Mouse (Mus musculus) embryonic fibroblast, embryonic 13.5 days (primary cell): ENCODE results near the gene Sept4. TPM values are rescaled to one million over a fixed set of nuclear protein-coding genes. Genes with fewer than 3 reads are reported as not detected.
A peak's percentile ranks its signal among the peaks of the same experiment; 100 is the strongest.

ENCODE experiments used
- H3K27ac ChIP-seq: 2 replicates; pipeline ENCODE4 v1.5.1; 2012; ENCODE audit warnings: low read length, control low read depth, inconsistent platforms; ENCODE audit not compliant: insufficient read depth
- H3K4me1 ChIP-seq: 2 replicates; pipeline ENCODE4 v1.6.1; 2011; ENCODE audit warnings: low read length; ENCODE audit not compliant: control insufficient read depth, insufficient read depth
- H3K4me3 ChIP-seq: 2 replicates; pipeline ENCODE4 v1.5.1; 2011; ENCODE audit warnings: mild to moderate bottlenecking, control low read depth, low read length; ENCODE audit not compliant: insufficient read depth
- CTCF ChIP-seq: IDR thresholded peaks from 2 replicates; pipeline ENCODE4 v1.5.1; 2011; ENCODE audit warnings: mild to moderate bottlenecking, control low read depth, low read length, moderate library complexity, borderline replicate concordance; ENCODE audit not compliant: insufficient read depth
- POLR2A ChIP-seq: IDR thresholded peaks from 2 replicates; pipeline ENCODE4 v1.6.1; 2011; ENCODE audit warnings: low read depth, mild to moderate bottlenecking, control low read depth, low read length, moderate library complexity
- polyA plus RNA-seq: library from polyadenylated mRNA; stranded (reverse); fragments of >200 nt; gene quantifications from 2 replicates; pipeline ENCODE4 v1.2.4, GENCODE M21; 2011; ENCODE audit warnings: low read depth; ENCODE audit not compliant: missing spikeins, insufficient read length

Gene Sept4
- polyA plus RNA-seq, result 2.9 and 3.6 TPM in 2 replicates

- Histone ChIP-seq H3K27ac (no peak within 1 kb of the TSS), H3K4me3 (no peak within 1 kb of the TSS), H3K4me1 (no peaks in the 10 kb centered on the region)
- TF ChIP-seq POLR2A (no peak), CTCF (no peak)
Observed at GRCm38 (mm10) chr11:87568255-87568953, at the start of gene Sept4. Gene Sept4, plus strand, starts transcription at chr11:87568903.

- no peak overlapping the region for H3K27ac ChIP-seq
- no peaks in the 10 kb centered on the region for H3K4me1 ChIP-seq
- H3K4me3 ChIP-seq, result no peak overlapping the region
- TF ChIP-seq POLR2A, result no peak
- TF ChIP-seq CTCF, result peak; percentile 64; the same call in 1 of the 2 replicates
Observed at GRCm38 (mm10) chr11:87519260-87519659, 49.4 kb upstream of the Sept4 start.

- Histone ChIP-seq H3K27ac (no peak overlapping the region), H3K4me1 (no peaks in the 10 kb centered on the region), H3K4me3 (no peak overlapping the region)
- TF ChIP-seq CTCF (no peak), POLR2A (no peak)
Observed at GRCm38 (mm10) chr11:87523466-87523865, 45.2 kb upstream of the Sept4 start.

GRCm38 (mm10) chr11:87523967-87524366 is 44.7 kb upstream of the Sept4 start:
- TF ChIP-seq CTCF (no peak), POLR2A (no peak)
- H3K27ac ChIP-seq, result no peak overlapping the region
- no peaks in the 10 kb centered on the region for H3K4me1 ChIP-seq

GRCm38 (mm10) chr11:87524780-87525179 is 43.9 kb upstream of the Sept4 start:
- no peak for TF ChIP-seq CTCF
- TF ChIP-seq POLR2A, result no peak

More at GRCm38 (mm10) chr11:87523967-87524366, 44.7 kb upstream of the Sept4 start:
- no peak overlapping the region for H3K4me3 ChIP-seq

GRCm38 (mm10) chr11:87527364-87527763 is 41.3 kb upstream of the Sept4 start:
- Histone ChIP-seq H3K4me3 (no peak overlapping the region), H3K27ac (no peak overlapping the region), H3K4me1 (no peaks in the 10 kb centered on the region)
- TF ChIP-seq CTCF (no peak), POLR2A (no peak)

More at GRCm38 (mm10) chr11:87524780-87525179, 43.9 kb upstream of the Sept4 start:
- H3K27ac ChIP-seq, result no peak overlapping the region
- no peak overlapping the region for H3K4me3 ChIP-seq
- no peaks in the 10 kb centered on the region for H3K4me1 ChIP-seq

GRCm38 (mm10) chr11:87527990-87528389 is 40.7 kb upstream of the Sept4 start:
- H3K4me1 ChIP-seq, result no peaks in the 10 kb centered on the region
- H3K4me3 ChIP-seq, result no peak overlapping the region
- no peak for TF ChIP-seq POLR2A
- TF ChIP-seq CTCF, result no peak
- no peak overlapping the region for H3K27ac ChIP-seq

- Histone ChIP-seq H3K27ac (no peak overlapping the region), H3K4me1 (no peaks in the 10 kb centered on the region), H3K4me3 (no peak overlapping the region)
- TF ChIP-seq POLR2A, result no peak
Observed at GRCm38 (mm10) chr11:87531695-87532094, 37.0 kb upstream of the Sept4 start.

GRCm38 (mm10) chr11:87542285-87542684 is 26.4 kb upstream of the Sept4 start:
- H3K4me3 ChIP-seq, result no peak overlapping the region
- H3K27ac ChIP-seq, result no peak overlapping the region
- H3K4me1 ChIP-seq, result no peaks in the 10 kb centered on the region
- TF ChIP-seq CTCF (no peak), POLR2A (no peak)

- no peak overlapping the region for H3K4me3 ChIP-seq
- TF ChIP-seq POLR2A (no peak), CTCF (no peak)
- H3K27ac ChIP-seq, result no peak overlapping the region
- H3K4me1 ChIP-seq, result no peaks in the 10 kb centered on the region
Observed at GRCm38 (mm10) chr11:87542906-87543305, 25.8 kb upstream of the Sept4 start.
